Mouse (Mus musculus): Measurements from ENCODE around the gene D930007J09Rik.

DNA sequence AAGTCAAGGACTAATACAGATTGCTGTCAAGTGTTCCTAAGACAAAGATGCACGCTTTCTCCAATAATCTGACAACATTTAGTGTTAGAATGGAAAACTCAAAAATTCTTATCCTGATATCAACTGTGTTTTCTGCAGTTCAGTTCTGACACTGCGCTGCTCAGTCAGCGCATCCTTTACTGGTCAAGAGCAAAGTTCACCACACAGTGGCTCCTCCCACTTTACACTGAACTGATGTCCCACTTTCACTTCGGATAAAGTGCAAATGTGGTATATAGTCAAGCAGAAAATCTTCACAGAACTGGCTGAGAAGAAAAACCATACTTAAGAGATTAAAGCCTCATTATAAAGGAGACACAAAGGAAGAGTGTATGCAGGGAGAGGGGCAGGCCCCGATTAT, 7.5 kb downstream of the D930007J09Rik start:
- TF ChIP-seq CTCF (IDR thresholded peaks at IDR 0.05; ENCODE audit: borderline replicate concordance, insufficient read depth, low read length) (no peak), POLR2A (IDR thresholded peaks at IDR 0.05; ENCODE audit: low read depth, low read length) (no peak)
